Mouse (Mus musculus) spleen, adult 2 months (tissue): ENCODE measurements at regions not wholly inside any gene's neighbourhood (a gene's known extent, or its start where the extent isn't known, plus 50 kb on each side); places are given as distances from the start of the nearest gene placed in this dataset.
A peak's percentile ranks its signal among the peaks of the same experiment; 100 is the strongest.

Experiments
- DNase-seq, 2 experiments: peaks; one replicate each; pipeline versions ENCODE4 v3.0.0 to v3.0.0-alpha.2; 2012 to 2021; ENCODE audit warnings: low spot score in 2 of 2, low read depth in 1 of 2
- H3K27ac ChIP-seq: fragments of 200-500 bp; 2 replicates; pipeline ENCODE4 v1.5.1; 2012; ENCODE audit warnings: low read length, inconsistent platforms; ENCODE audit not compliant: insufficient read depth
- H3K27me3 ChIP-seq: fragments of 200-500 bp; 2 replicates; pipeline ENCODE4 v1.6.1; 2012; ENCODE audit warnings: mild to moderate bottlenecking, moderate library complexity, low read length, inconsistent platforms; ENCODE audit not compliant: control insufficient read depth, insufficient read depth
- H3K36me3 ChIP-seq: fragments of 200-500 bp; 2 replicates; pipeline ENCODE4 v1.6.1; 2012; ENCODE audit warnings: mild to moderate bottlenecking, low read length, inconsistent platforms; ENCODE audit not compliant: control insufficient read depth, insufficient read depth
- H3K4me1 ChIP-seq: fragments of 200-500 bp; 2 replicates; pipeline ENCODE4 v1.6.1; 2011; ENCODE audit warnings: inconsistent platforms; ENCODE audit not compliant: control insufficient read depth, insufficient read depth, insufficient read length
- H3K4me3 ChIP-seq: fragments of 200-500 bp; 2 replicates; pipeline ENCODE4 v1.5.1; 2011; ENCODE audit warnings: mild to moderate bottlenecking, inconsistent platforms; ENCODE audit not compliant: insufficient read depth, insufficient read length; ENCODE audit errors: extremely low read depth
- CTCF ChIP-seq: fragments of 200-500 bp; IDR thresholded peaks from 2 replicates; pipeline ENCODE4 v1.5.1; 2011; ENCODE audit warnings: mild to moderate bottlenecking, inconsistent platforms; ENCODE audit not compliant: insufficient read depth, insufficient read length, insufficient replicate concordance; ENCODE audit errors: extremely low read depth
- POLR2A ChIP-seq: fragments of 200-500 bp; IDR thresholded peaks from 2 replicates; pipeline ENCODE4 v1.6.1; 2011; ENCODE audit warnings: low read depth, low read length, inconsistent platforms
- WGBS: fragments of 180-500 bp; shearing (Covaris S2); methylation state at CpG from one replicate; pipeline ENCODE4 v1.1.7; 2018; 5-methylcytosine and 5-hydroxymethylcytosine counted together

- no peak overlapping the region for H3K27ac ChIP-seq
- WGBS, result 85% methylated on average over 3 of the region's 3 CpGs
Measured at GRCm38 (mm10) chr16:92988000-92988399, 162.1 kb upstream of the Runx1 start.

GRCm38 (mm10) chr16:92985768-92986167 lies 159.8 kb upstream of the Runx1 start:
- WGBS, result 85% methylated on average over 6 of the region's 6 CpGs
- Histone ChIP-seq H3K27me3 (no peaks in the 10 kb centered on the region), H3K27ac (no peak overlapping the region), H3K36me3 (no peaks in the 10 kb centered on the region), H3K4me1 (no peaks in the 10 kb centered on the region), H3K4me3 (no peak overlapping the region)
- DNase-seq, result no peak
- TF ChIP-seq CTCF (no peak), POLR2A (no peak)

More at GRCm38 (mm10) chr16:92988000-92988399, 162.1 kb upstream of the Runx1 start:
- no peak for TF ChIP-seq POLR2A
- no peak for TF ChIP-seq CTCF
- DNase-seq, result no peak
- no peak overlapping the region for H3K4me3 ChIP-seq
- H3K36me3 ChIP-seq, result no peaks in the 10 kb centered on the region
- H3K4me1 ChIP-seq, result no peaks in the 10 kb centered on the region
- H3K27me3 ChIP-seq, result no peaks in the 10 kb centered on the region

GRCm38 (mm10) chr16:92982934-92983333 lies 157.0 kb upstream of the Runx1 start:
- Histone ChIP-seq H3K4me1 (no peaks in the 10 kb centered on the region; the same call in 1 of the 2 replicates), H3K36me3 (no peaks in the 10 kb centered on the region), H3K27me3 (no peaks in the 10 kb centered on the region), H3K4me3 (no peak overlapping the region), H3K27ac (no peak overlapping the region)
- TF ChIP-seq POLR2A, result no peak
- TF ChIP-seq CTCF, result no peak
- WGBS, result 92% methylated on average over 7 of the region's 7 CpGs
- no peak for DNase-seq

GRCm38 (mm10) chr16:92979620-92980330 lies 153.8 kb upstream of the Runx1 start:
- Histone ChIP-seq H3K4me3 (no peak overlapping the region), H3K27ac (no peak overlapping the region), H3K36me3 (no peaks in the 10 kb centered on the region), H3K27me3 (no peaks in the 10 kb centered on the region), H3K4me1 (no peaks in the 10 kb centered on the region; the same call in 1 of the 2 replicates)
- DNase-seq, result peak in 1 of 2 experiments; percentile 15
- WGBS, result 71% methylated on average over 11 of the region's 11 CpGs
- TF ChIP-seq POLR2A (no peak), CTCF (no peak)

GRCm38 (mm10) chr16:92976097-92976496 lies 150.1 kb upstream of the Runx1 start:
- Histone ChIP-seq H3K4me3 (no peak overlapping the region), H3K4me1 (no peaks in the 10 kb centered on the region; the same call in 1 of the 2 replicates), H3K36me3 (no peaks in the 10 kb centered on the region), H3K27ac (no peak overlapping the region), H3K27me3 (no peaks in the 10 kb centered on the region)
- DNase-seq, result no peak
- TF ChIP-seq POLR2A (no peak), CTCF (no peak)
- 92% methylated on average over 8 of the region's 8 CpGs for WGBS

- no peaks in the 10 kb centered on the region for H3K36me3 ChIP-seq
- 89% methylated on average over 8 of the region's 8 CpGs for WGBS
- no peak for DNase-seq
- TF ChIP-seq POLR2A (no peak), CTCF (no peak)
- H3K4me1 ChIP-seq, result no peaks in the 10 kb centered on the region; the same call in 1 of the 2 replicates
- H3K4me3 ChIP-seq, result no peak overlapping the region
- H3K27ac ChIP-seq, result no peak overlapping the region
- H3K27me3 ChIP-seq, result no peaks in the 10 kb centered on the region
Measured at GRCm38 (mm10) chr16:92975090-92975489, 149.1 kb upstream of the Runx1 start.

- 81% methylated on average over 5 of the region's 5 CpGs for WGBS
- no peak for DNase-seq
- Histone ChIP-seq H3K4me3 (no peak overlapping the region), H3K4me1 (no peaks in the 10 kb centered on the region), H3K36me3 (no peaks in the 10 kb centered on the region), H3K27me3 (no peaks in the 10 kb centered on the region), H3K27ac (no peak overlapping the region)
- TF ChIP-seq CTCF (no peak), POLR2A (no peak)
Measured at GRCm38 (mm10) chr16:92972681-92973080, 146.7 kb upstream of the Runx1 start.
